Mouse (Mus musculus): Measurements from ENCODE around the gene Nt5dc3.

- no peak for TF ChIP-seq USF1 (IDR thresholded peaks at IDR 0.05; ENCODE audit: low read depth)
- TF ChIP-seq MAX (IDR thresholded peaks at IDR 0.05; ENCODE audit: low read depth), result no peak
- TF ChIP-seq CEBPB (IDR thresholded peaks at IDR 0.05; ENCODE audit: insufficient read depth, poor library complexity, severe bottlenecking), result no peak
- TF ChIP-seq POLR2A (IDR thresholded peaks at IDR 0.05; ENCODE audit: insufficient read length, low read depth), result no peak
- no peak for TF ChIP-seq MYOG (IDR thresholded peaks at IDR 0.05; ENCODE audit: control insufficient read depth in 1 of 3, insufficient read depth in 1 of 3, insufficient read length in 2 of 3, low read depth in 2 of 3)
- no peak for TF ChIP-seq E2F4 (IDR thresholded peaks at IDR 0.05; ENCODE audit: insufficient read depth)
- TF ChIP-seq MYOD1 (IDR thresholded peaks at IDR 0.05; ENCODE audit: control insufficient read depth in 1 of 3, insufficient read length in 2 of 3, low read depth in 2 of 3), result no peak
Observed at GRCm38 (mm10) chr10:86838827-86839226, 60.0 kb downstream of the Nt5dc3 start.
